Mouse (Mus musculus) small intestine, adult 2 months (tissue): ENCODE measurements around the gene Tubg1. TPM values are rescaled to one million over a fixed set of nuclear protein-coding genes. Genes with fewer than 3 reads are reported as not detected.

Experiments used
- H3K27ac ChIP-seq: fragments of 200-500 bp; 2 replicates; pipeline ENCODE4 v1.5.1; 2012; ENCODE audit warnings: low read depth, low read length, control low read depth, inconsistent platforms; ENCODE audit not compliant: insufficient read depth
- H3K27me3 ChIP-seq: fragments of 200-500 bp; 2 replicates; pipeline ENCODE4 v1.6.1; 2012; ENCODE audit warnings: mild to moderate bottlenecking, moderate library complexity, low read length, inconsistent platforms; ENCODE audit not compliant: control insufficient read depth, insufficient read depth
- H3K36me3 ChIP-seq: fragments of 200-500 bp; 2 replicates; pipeline ENCODE4 v1.6.1; 2012; ENCODE audit warnings: mild to moderate bottlenecking, low read length, control low read depth, inconsistent platforms; ENCODE audit not compliant: control insufficient read depth, insufficient read depth
- H3K4me1 ChIP-seq: fragments of 200-500 bp; 2 replicates; pipeline ENCODE4 v1.6.1; 2012; ENCODE audit warnings: low read length, inconsistent platforms, mixed read lengths; ENCODE audit not compliant: control insufficient read depth, insufficient read depth, insufficient read length
- H3K4me3 ChIP-seq: fragments of 200-500 bp; 2 replicates; pipeline ENCODE4 v1.5.1; 2012; ENCODE audit warnings: low read depth, mild to moderate bottlenecking, control low read depth, inconsistent platforms, low read length, moderate library complexity
- CTCF ChIP-seq: fragments of 200-500 bp; IDR thresholded peaks from 2 replicates; pipeline ENCODE4 v1.5.1; 2012; ENCODE audit warnings: low read depth, mild to moderate bottlenecking, control low read depth, inconsistent platforms, low read length, moderate library complexity, mixed read lengths; ENCODE audit not compliant: insufficient replicate concordance, insufficient read length; ENCODE audit errors: extremely low read depth
- POLR2A ChIP-seq: fragments of 200-500 bp; IDR thresholded peaks from 2 replicates; pipeline ENCODE4 v1.6.1; 2012; ENCODE audit warnings: low read depth, mild to moderate bottlenecking, control low read depth, inconsistent platforms, low read length, moderate library complexity
- WGBS: fragments of 180-500 bp; shearing (Covaris S2); methylation state at CpG from one replicate; pipeline ENCODE4 v1.1.7; 2018; 5-methylcytosine and 5-hydroxymethylcytosine counted together
- polyA plus RNA-seq: library from polyadenylated mRNA; depleted of rRNA; stranded (reverse); fragments of >200 nt; gene quantifications from 2 replicates; pipeline ENCODE4 v1.2.3, GENCODE M21; 2012

Tubg1 gene
- polyA plus RNA-seq, 1 experiment, result 16.2 TPM

- TF ChIP-seq CTCF (peak; percentile 46; the same call in 1 of the 2 replicates), POLR2A (no peak)
- H3K27me3 ChIP-seq, result no peaks in the 10 kb centered on the region
- 82% methylated on average over 6 of the region's 6 CpGs for WGBS
- H3K27ac ChIP-seq, result no peak overlapping the region
- no peak overlapping the region for H3K4me3 ChIP-seq
- H3K4me1 ChIP-seq, result peaks cover 6% of the 10 kb centered on the region
- H3K36me3 ChIP-seq, result no peaks in the 10 kb centered on the region
Observed at GRCm38 (mm10) chr11:101131701-101132100, 12.0 kb downstream of the Tubg1 start.

DNA sequence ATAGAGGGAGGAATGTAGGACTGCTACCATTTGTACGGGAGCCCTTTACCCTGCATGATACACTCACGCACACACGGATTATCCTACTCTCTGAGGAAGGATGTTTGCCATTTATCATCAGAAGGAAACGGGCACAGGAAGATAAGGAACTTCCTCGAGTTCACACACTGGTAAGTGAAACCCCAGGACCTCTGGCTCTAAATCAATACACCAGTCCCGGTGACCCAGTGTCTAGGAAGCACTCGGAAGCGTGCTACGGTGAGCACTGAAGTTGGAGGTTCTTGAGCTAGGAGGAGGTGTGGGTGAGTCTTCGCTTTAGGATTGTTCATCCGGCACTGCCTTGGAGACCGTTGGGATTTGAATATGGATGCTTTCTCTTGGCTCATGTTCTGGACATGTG is 13.3 kb downstream of the Tubg1 start:
- WGBS, result 49% methylated on average over 12 of the region's 12 CpGs
- no peak for TF ChIP-seq POLR2A
- no peak for TF ChIP-seq CTCF
- H3K4me3 ChIP-seq, result no peak overlapping the region
- H3K36me3 ChIP-seq, result no peaks in the 10 kb centered on the region
- peaks cover 6% of the 10 kb centered on the region for H3K4me1 ChIP-seq
- H3K27me3 ChIP-seq, result no peaks in the 10 kb centered on the region
- H3K27ac ChIP-seq, result no peak overlapping the region

GRCm38 (mm10) chr11:101134217-101134865 is 14.6 kb downstream of the Tubg1 start:
- Histone ChIP-seq H3K4me3 (no peak overlapping the region), H3K27me3 (no peaks in the 10 kb centered on the region), H3K4me1 (peaks cover 6% of the 10 kb centered on the region), H3K36me3 (no peaks in the 10 kb centered on the region), H3K27ac (no peak overlapping the region)
- WGBS, result 64% methylated on average over 13 of the region's 13 CpGs
- TF ChIP-seq POLR2A, result no peak
- no peak for TF ChIP-seq CTCF

DNA sequence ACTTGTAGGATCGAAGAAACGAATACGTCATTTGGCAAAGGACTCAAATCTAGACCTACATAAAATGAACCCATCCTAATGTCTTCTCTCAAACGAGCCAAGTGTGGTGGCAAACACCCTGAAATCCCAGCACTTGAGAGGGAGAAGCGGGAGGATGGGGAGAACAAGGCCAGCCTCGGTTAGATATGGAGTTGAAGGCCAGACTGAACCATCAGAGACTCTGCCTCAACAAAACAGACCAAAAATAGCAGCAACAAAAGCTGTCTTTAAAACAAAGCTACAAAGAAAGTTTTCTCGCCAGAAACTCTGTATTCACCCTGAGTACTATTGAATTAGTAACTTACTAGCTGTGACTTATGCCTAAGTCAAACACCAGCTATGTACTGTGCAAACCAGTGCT is 17.3 kb downstream of the Tubg1 start:
- Histone ChIP-seq H3K4me1 (peaks cover 2% of the 10 kb centered on the region; the same call in 1 of the 2 replicates), H3K36me3 (no peaks in the 10 kb centered on the region), H3K27ac (no peak overlapping the region), H3K27me3 (peaks cover 9% of the 10 kb centered on the region; the same call in 1 of the 2 replicates), H3K4me3 (no peak overlapping the region)
- 79% methylated on average over 7 of the region's 7 CpGs for WGBS
- TF ChIP-seq CTCF, result no peak
- TF ChIP-seq POLR2A, result no peak

DNA sequence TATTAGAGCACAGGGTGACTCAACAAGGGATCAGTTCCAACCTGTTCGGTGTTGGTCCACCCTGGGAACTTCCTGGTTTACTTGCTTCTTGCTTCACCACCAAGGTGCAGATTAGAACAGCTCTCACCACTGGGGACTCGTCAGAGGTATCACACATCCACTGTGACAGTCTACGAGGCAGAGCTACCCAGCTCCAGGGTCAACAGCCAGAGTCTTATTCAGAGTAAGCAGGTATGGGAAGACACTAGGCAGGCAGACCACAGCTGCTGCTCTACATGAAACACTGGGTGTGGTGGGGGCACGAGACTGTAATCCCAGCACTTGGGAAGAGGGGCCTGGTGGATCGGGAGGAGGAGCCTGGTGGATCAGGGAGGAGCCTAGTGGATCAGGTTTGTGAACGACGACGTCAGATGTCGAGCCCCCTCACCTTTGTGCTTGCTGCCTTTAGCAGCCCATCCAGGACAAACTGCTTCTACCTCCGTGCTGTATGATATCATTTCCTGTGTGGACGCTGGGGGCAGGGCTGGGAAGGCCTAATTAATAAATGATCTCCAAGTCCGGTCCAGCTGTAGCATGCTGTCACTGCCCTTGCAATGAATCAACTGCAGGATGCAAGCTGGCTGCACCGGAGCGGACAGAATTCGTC is 18.9 kb downstream of the Tubg1 start:
- no peak for TF ChIP-seq CTCF
- TF ChIP-seq POLR2A, result no peak
- Histone ChIP-seq H3K36me3 (no peaks in the 10 kb centered on the region), H3K27ac (no peak overlapping the region), H3K4me1 (peaks cover 2% of the 10 kb centered on the region; the same call in 1 of the 2 replicates), H3K27me3 (peaks cover 9% of the 10 kb centered on the region; the same call in 1 of the 2 replicates), H3K4me3 (peak overlapping the region; percentile 31)
- 21% methylated on average over 15 of the region's 15 CpGs for WGBS

DNA sequence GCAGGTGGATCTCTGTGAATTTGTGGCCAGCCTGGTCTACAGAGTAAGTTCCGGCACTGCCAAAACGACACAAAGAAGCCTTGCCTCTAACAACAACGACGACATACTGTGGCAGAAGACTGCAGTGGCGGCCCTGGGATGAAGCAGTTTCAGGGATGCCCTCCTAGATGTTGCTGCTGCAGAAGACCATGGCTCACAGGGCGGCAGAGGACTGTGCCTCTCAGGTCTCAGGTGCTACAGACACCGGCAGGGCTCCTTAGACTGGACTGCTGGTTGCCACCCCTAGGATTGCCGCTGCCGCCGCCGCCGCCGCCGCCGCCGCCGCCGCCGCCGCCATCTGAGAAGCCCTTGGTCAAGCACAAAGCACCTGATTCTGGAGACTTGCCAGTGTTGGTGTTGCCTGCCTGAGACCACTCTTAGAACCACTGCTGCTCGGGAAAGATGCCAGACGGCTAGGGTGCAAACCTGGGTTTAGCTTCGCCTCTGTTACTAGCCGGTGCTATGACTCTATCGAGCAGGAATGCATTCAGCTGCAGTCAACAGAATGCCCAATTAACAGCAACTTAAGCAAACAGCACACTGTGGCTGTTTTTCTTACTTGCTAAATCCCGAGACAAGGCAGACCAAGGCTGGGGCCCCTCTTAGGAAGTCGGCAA is 20.6 kb downstream of the Tubg1 start:
- peaks cover 9% of the 10 kb centered on the region; the same call in 1 of the 2 replicates for H3K27me3 ChIP-seq
- no peak for TF ChIP-seq POLR2A
- no peak for TF ChIP-seq CTCF
- peaks cover 2% of the 10 kb centered on the region; the same call in 1 of the 2 replicates for H3K4me1 ChIP-seq
- H3K27ac ChIP-seq, result no peak overlapping the region
- peak overlapping the region; percentile 48 for H3K4me3 ChIP-seq
- no peaks in the 10 kb centered on the region for H3K36me3 ChIP-seq
- 27% methylated on average over 27 of the region's 27 CpGs for WGBS

DNA sequence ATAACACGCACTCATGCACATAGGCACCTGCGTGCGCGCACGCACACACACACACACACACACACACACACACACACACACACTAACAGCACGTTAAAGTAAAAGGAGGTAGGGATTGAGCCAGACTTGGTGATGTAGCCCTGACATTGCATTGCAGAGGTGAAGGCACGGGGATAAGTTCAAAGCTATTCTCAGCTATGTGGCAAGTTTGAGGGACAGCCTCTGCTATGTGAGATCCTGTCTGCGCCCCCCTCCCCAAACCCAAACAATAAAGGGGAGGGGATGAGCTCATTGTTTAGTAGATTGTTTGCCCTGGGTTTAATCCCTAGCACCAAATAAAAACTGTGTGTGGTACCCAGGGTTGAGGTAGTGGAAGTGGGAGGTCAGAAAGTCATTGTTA is 21.4 kb downstream of the Tubg1 start:
- Histone ChIP-seq H3K4me3 (no peak overlapping the region), H3K27ac (no peak overlapping the region), H3K27me3 (peaks cover 9% of the 10 kb centered on the region; the same call in 1 of the 2 replicates), H3K36me3 (no peaks in the 10 kb centered on the region), H3K4me1 (peaks cover 2% of the 10 kb centered on the region; the same call in 1 of the 2 replicates)
- TF ChIP-seq CTCF (no peak), POLR2A (no peak)
- 83% methylated on average over 8 of the region's 8 CpGs for WGBS
